Mouse (Mus musculus): ENCODE measurements around the gene Rps16. TPM values are rescaled to one million over a fixed set of nuclear protein-coding genes. Genes with fewer than 3 reads are reported as not detected.
"Not testable (repeated sequence)": the region's sequence is repeated elsewhere in the genome, so short reads cannot be mapped to it uniquely, and the experiment has no call there.

Gene Rps16
- total RNA-seq, 2 experiments from 2014 or later = 481 to 507 TPM

DNA sequence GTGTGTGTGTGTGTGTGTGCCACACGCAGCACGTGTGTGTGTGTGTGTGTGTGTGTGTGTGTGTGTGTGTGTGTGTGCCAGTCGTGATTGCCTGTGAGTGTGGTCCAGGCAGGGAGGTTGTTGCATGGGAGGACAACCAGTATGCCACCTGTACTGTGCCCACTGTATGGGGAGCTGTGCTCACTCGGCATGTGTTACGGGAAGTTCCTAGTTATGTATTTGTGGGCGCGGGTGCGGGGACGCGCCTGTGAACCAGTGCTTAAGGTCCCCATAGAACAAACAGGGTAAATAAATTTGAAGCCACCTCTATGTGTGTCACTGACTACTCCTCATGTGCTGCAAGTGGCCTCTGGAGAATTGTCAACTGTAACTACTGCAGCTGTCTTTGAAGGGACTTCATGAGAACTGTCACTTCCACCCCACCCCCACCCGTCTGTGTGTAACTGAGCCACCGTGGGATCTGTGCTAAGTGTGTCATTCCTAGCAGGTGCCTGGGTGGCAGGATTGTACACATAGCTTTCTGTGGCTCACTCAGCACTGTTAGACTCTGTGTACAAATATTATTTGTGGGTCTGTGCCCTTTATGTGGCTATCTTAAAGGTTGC, 32.0 kb downstream of the Rps16 start:
- intact Hi-C loops (cut with DNase I) = no loop called here
- DNase-seq (ENCODE audit: low spot score in 2 of 2) = peak in 1 of 2 experiments; percentile 33

DNA sequence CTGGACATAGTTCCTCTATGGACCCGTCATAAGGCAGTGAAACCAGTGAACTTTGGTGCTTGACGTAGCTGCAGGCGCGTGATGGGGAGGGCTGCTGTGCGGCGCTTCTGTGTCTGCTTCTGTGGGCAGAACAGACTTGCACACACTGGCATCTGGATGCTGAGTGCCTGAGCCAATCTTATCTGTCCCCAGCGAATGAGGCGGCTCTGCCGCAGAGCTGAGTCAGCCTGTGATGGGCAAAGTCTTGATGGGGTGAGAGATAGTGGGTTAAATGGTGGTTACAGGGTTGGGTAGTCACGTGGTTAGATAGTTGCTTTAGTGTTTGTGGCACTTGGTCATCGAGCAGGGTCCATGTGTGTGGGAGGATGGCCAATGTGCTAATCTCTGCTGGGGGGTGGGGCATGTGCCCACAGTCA, 32.5 kb downstream of the Rps16 start:
- intact Hi-C loops (cut with DNase I) = no loop called here

DNA sequence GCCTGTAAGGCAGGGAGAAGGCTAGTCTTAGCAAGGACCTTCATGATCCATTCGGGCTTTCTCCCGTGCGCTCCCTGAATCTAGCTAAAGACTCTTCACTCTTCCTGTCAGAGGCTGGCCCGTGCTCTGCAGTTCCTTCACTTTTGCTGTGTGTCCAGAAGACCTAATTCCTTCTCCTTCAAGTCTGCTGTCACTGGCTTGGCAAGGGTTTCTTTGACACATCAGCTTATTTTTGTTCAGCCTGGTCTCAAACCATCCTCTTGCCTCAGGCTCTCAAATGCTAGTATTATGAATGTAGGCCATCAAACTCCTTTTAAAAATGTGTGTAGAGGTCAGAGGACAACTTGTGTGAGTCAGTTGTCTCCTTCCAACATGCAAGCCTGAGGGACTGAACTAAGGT, 33.2 kb downstream of the Rps16 start:
- DNase-seq (ENCODE audit: low spot score in 2 of 2) = no peak
- intact Hi-C loops (cut with DNase I) = no loop called here

More for the DNA sequence above, 32.5 kb downstream of the Rps16 start:
- peak; percentile 71 to 85 for DNase-seq (ENCODE audit: low spot score in 2 of 2)

DNA sequence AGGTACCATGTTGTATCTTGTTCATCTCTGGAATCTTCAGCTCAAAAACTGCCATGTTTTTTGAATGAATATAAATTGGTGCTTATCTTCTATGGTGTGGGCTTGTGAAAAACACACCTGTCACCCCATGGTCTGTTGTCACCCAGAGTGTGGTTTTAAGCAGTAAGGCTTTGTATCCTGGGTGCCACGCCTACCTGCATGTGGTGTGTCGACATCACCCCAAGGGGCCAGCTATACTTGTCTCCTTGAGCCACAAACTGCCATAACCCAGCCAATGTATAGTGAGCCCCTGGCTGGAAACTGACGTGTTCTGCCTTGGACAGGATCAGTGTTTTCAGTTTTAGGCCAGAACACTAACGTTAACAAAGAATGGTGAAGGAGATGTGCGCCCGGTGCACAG, 33.7 kb downstream of the Rps16 start:
- no peak for DNase-seq (ENCODE audit: low spot score in 2 of 2)

DNA sequence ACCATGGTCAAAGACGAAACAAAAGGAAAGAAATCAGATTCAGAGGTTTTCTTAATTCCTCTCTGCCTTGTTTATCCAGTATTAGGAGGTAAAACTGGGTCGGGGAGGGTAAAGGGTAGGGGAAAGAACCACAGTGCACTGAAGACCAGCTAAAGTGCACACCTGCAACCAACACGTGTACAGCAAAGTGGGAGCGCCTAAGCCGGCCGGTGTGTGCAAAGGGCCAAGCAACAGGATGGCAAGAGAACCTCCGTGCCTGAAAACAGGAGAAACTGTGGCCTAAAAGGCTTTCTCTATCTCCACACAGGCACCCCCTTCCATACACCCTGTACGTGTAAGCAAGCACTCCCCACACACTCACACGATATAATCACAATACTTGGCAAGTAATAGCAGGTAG, 34.7 kb downstream of the Rps16 start:
- intact Hi-C loops (cut with DNase I) = no loop called here

More for the DNA sequence above, 33.7 kb downstream of the Rps16 start:
- intact Hi-C loops (cut with DNase I) = no loop called here

DNA sequence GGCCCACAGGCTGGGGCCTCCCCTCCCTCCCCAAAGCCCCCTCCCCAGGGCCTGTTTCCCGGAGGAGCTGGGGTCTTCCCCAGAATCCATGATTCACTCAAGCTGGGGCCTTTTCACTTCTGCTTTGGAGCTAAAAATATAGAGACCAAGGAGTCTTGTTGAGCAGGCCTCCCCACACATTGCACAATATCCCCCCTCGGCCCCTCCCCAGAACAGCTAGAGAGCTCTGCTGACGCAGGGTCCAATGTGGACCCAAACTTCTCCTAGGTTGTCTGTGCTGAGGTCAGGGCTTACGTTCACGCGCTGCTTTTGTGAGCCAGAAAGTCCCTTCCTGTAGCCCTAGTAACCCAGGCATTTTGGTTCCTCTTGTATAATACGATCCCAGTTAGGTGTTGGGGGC, 35.6 kb downstream of the Rps16 start:
- DNase-seq (ENCODE audit: low spot score in 2 of 2) = peak; percentile 30 to 62
- intact Hi-C loops (cut with DNase I) = loop anchor here (2.0 kb wide), 1 partner anchor 13 kb away; the partner anchor contains the start of gene Plekhg2

More for the DNA sequence above, 34.7 kb downstream of the Rps16 start:
- no peak for DNase-seq (ENCODE audit: low spot score in 2 of 2)

DNA sequence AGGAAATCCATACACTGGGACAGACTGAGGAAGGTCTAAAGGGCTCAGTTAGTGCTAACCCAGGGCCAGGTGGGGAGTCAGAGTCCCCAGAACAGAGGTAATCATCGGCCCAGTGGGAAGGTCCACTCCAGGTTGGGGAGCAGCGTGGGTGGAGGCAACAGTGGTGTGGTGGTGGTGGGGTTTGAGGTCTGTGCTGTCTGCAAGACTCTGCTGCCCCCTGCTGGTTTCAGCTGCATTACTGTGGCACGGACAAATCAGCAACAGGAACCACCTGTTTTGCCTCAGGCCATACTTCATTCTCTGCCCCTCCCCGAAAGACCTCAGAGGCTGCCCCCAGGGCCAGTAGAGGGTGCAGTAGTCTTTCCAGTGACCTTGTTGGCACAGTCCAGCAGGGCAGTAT, 36.0 kb downstream of the Rps16 start:
- DNase-seq (ENCODE audit: low spot score in 2 of 2) = peak; percentile 84 to 85
- intact Hi-C loops (cut with DNase I) = loop anchor here (2.0 kb wide), 1 partner anchor 14 kb away; the partner anchor contains the start of gene Plekhg2

DNA sequence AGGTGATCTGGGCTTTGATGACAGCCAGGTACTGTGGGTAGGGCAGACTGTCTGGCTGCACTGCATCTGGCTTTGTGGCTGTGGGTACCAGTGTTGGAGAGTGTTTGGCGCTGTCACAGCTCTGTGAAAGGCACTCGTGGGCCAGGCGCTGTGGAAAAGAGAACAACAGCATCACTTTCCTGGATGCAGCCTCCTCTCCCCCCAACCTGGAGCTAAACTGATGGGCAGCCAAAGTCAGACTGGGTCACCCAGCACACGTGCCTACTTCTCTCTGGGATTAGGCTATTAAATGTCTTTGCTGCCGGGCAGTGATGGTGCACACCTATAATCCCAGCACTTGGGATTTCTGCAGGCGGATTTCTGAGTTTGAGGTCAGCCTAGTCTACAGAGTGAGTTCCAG, 36.4 kb downstream of the Rps16 start:
- DNase-seq (ENCODE audit: low spot score in 2 of 2) = not testable (repeated sequence)
- intact Hi-C loops (cut with DNase I) = loop anchor here (2.0 kb wide), 1 partner anchor 14 kb away; the partner anchor contains the start of gene Plekhg2

DNA sequence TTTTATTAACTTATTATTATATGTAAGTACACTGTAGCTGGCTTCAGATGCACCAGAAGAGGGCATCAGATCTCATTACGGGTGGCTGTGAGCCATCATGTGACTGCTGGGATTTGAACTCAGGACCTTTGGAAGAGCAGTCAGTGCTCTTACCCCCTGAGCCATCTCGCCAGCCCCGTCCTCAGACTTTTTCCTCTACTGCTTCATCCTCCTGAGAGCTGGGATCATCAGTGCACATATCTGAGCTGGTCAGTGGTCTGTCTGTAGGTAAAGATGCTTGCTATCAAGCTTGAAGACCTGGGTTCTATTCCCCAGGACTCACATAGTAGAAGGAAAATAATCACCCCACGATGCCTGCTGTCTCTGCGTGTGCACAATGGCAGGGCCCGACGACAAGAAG, 36.9 kb downstream of the Rps16 start:
- intact Hi-C loops (cut with DNase I) = loop anchor here (2.0 kb wide), 1 partner anchor 15 kb away; the partner anchor contains the start of gene Plekhg2

DNA sequence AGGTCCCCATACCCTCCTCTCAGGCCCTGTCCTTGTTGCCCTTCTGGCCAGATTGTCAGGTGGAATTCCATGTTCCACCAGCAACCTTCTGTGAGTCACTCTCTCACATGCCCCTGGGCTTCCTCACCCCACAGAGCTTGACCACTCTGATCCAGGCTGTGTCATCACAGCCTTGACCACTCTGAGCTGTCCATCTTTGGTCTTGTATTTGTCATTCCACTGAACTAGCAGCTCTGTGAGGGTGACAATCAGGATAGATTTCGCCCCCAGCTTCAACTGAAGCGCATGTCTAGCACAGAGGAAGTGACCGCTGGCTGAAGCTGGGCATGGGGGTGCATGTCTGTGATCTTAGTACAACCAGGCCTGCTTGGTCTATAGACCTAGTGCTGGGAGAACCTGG, 39.9 kb downstream of the Rps16 start:
- no peak for DNase-seq (ENCODE audit: low spot score in 2 of 2)
- intact Hi-C loops (cut with DNase I) = no loop called here

More for the DNA sequence above, 36.9 kb downstream of the Rps16 start:
- DNase-seq (ENCODE audit: low spot score in 2 of 2) = not testable (repeated sequence)

DNA sequence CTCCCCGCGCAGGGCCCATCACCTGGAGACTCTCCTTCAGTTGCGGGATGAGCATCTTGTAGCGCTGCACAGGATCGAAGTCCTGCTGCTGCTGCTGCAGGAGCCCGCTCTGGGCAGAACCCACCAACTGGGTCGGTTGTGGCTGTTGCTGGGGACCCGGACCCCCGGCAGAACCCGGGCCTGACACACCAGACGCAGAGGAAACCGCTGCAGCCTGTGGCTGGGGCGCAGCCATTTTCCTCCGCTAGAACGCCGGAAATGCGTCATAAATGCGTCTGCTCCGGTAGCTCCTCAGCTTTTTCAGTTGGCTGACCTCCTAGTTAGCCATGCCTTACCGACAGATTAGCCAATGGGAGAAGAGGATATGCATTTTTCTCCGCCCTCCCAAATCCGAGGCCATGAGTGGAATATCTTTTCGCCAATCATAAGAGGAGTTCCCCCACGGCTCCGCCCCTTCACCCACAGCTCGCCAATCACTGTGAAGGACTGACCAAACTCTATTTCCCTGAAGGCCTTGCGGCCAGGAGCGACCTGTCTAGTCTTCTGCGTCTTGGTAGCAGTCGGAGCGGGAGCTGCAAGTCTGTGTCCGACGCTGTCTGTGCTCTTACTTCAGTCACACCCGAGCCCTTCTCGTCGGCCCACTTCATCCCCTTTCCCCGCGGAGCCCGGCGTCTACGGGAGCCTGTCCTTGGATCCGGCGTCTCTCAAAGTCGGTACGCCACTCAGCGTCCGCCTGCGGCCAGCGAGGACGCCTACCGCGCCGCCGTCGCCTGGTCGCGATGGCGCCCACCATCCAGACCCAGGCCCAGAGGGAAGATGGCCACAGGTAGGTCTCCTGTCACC, 42.2 kb downstream of the Rps16 start, which contains the start of the genes Med29 and Paf1:
TSS of gene Med29 (minus strand) at position 280 of the 843 bp plus-strand sequence.
TSS of gene Paf1 (plus strand) at position 523 of the 843 bp plus-strand sequence.
- peak; percentile 97 to 99 for DNase-seq (ENCODE audit: low spot score in 2 of 2)
- intact Hi-C loops (cut with DNase I) = no loop called here

DNA sequence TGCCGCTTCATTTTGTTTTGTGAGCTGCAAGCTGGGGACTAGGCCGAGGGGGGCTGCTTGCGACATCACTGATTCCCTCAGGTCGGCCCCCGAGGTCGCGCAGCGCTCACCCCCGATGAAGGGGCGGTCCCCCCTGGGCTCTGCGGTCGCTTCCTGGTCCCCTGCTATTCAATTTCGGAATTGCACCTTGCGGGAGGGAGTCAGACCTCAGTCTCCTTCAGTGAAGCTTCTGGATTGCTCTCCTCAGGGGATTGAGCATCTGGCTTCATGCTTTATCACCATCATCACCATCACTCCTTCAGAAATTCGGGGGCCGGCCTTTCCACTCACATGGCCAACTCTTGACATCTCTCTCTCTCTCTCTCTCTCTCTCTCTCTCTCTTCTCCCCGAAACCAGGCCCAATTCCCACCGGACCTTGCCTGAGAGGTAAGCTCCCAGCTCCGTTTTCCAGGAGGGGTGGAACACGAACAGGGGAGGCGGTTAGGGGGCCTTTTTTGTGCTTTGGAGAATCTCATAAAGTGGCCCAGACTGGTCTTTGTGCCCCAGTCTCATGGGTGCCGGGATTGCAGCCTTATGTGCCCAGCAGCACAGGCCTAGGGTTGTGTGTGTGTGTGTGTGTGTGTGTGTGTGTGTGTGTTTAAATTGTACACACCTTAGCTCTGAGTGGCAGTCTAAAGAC, 43.0 kb downstream of the Rps16 start:
- no peak for DNase-seq (ENCODE audit: low spot score in 2 of 2)
- intact Hi-C loops (cut with DNase I) = no loop called here

DNA sequence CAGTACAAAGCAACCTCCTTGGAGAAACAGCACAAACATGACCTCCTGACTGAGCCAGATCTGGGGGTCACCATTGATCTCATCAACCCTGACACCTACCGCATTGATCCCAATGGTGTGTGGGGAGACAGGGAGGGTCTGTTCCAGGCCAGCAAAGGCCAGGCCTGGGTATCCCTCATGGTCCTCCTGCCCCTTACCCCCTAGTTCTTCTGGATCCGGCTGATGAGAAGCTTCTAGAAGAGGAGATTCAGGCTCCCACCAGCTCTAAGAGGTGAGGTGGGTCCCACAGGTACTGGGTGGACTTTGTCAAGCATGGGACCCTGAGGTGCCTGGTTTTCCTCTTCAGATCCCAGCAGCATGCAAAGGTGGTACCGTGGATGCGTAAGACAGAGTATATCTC, 45.0 kb downstream of the Rps16 start:
- DNase-seq (ENCODE audit: low spot score in 2 of 2) = no peak
- intact Hi-C loops (cut with DNase I) = no loop called here

DNA sequence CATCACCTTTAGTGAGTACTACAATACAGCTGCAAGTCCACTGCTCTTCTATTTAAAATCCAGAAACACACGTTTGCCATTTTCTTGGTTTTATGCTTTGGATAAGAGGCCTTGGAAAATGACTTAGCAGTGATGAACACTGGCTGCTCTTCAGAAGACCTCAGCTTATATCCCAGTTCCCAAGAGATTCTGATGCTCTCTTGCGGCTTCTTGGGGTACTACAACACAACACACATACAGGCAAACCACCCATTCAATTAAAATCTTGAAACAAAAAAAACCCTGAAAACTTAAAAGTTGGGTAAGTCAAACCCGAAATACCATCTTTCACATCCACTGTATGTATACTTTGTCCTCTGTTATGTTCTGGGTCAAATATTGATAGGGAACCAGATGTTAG, 47.5 kb downstream of the Rps16 start:
- DNase-seq (ENCODE audit: low spot score in 2 of 2) = peak; percentile 41 to 69
- intact Hi-C loops (cut with DNase I) = no loop called here

DNA sequence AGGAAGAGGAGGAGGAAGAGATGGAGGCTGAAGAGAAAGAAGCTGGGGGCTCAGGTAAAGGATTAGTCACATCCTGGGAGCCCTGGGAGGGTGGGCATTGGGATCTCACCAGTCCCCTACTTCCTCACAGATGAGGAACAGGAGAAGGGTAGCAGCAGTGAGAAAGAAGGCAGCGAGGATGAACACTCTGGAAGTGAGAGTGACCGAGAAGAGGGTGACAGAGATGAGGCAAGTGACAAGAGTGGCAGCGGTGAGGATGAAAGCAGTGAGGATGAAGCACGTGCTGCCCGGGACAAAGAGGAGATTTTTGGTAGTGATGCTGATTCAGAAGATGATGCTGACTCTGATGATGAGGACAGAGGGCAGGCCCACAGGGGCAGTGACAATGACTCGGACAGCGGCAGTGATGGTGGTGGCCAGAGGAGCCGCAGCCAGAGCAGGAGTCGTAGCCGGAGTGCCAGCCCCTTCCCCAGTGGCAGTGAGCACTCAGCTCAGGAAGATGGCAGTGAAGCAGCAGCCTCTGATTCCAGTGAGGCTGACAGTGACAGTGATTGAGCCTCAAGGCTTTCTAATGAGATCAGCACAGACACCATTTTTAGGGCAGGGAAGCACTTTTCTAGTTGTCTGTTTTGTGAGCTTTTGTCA, 48.4 kb downstream of the Rps16 start:
- no peak for DNase-seq (ENCODE audit: low spot score in 2 of 2)
- intact Hi-C loops (cut with DNase I) = no loop called here

DNA sequence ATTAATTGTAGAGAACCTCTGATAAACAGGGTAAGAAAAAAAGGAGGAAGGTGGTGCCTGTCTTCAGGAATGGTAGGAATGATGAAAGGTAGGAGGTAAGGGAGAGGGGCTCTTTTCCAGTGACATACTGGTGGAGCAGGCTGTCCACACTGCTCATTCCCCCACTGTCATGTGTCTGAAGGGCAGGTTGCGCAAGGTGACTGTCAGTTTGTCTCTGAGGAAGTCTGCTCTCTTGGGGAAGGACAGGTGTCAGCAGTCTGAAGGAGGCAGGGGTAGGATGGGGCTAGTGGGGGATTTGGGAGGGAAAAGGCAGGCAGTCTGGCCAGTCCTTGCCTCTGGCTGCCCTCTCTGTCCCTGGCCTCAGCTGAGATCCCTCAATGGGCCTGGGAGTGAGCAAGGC, 50.6 kb downstream of the Rps16 start:
- intact Hi-C loops (cut with DNase I) = no loop called here
- no peak for DNase-seq (ENCODE audit: low spot score in 2 of 2)

DNA sequence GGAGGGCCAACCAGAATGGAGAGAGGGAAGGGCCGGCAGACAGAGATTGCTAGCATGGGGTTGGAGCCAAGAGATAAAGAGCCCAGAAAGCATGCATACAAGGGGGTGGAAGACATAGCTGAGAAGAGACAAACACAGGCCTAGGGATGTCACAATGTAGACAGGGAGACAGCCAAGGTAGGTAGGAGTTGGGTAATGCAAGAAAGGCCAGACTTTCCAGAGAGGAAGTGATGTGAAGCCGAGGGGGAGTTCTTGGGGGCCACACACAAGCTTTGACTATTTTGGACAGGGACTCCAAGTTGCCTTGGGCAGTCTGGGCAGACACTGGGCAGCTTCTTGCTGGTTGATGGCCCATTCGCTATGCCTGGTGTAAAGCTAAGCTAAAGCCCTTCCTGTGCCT, 51.5 kb downstream of the Rps16 start:
- DNase-seq (ENCODE audit: low spot score in 2 of 2) = no peak
- intact Hi-C loops (cut with DNase I) = no loop called here
